Mouse (Mus musculus) liver, embryonic 16.5 days (tissue): ENCODE results near the gene Gm19402. TPM values are rescaled to one million over a fixed set of nuclear protein-coding genes. Genes with fewer than 3 reads are reported as not detected.
"Not testable (repeated sequence)": the region's sequence is repeated elsewhere in the genome, so short reads cannot be mapped to it uniquely, and the experiment has no call there.

ENCODE experiments used
- ATAC-seq: fragments of 200-750 bp; cut with Nextera tagmentation; 2 replicates; pipeline ENCODE4 v1.8.0; 2017; ENCODE audit warnings: low read depth, mild to moderate bottlenecking, moderate number of reproducible peaks, moderate library complexity
- H3K27ac ChIP-seq: fragments of 300-500 bp; sonication (generic); 2 replicates; pipeline ENCODE4 v1.5.1; 2014; ENCODE audit warnings: mild to moderate bottlenecking, low read length
- H3K27me3 ChIP-seq: fragments of 300-500 bp; sonication (generic); 2 replicates; pipeline ENCODE4 v1.6.1; 2014; ENCODE audit warnings: low read depth, low read length, mixed read lengths; ENCODE audit not compliant: control insufficient read depth, insufficient read depth
- H3K36me3 ChIP-seq: fragments of 300-500 bp; sonication (generic); 2 replicates; pipeline ENCODE4 v1.6.1; 2014; ENCODE audit warnings: mild to moderate bottlenecking; ENCODE audit not compliant: control insufficient read depth, insufficient read depth
- H3K4me1 ChIP-seq: fragments of 300-500 bp; sonication (generic); 2 replicates; pipeline ENCODE4 v1.6.1; 2014; ENCODE audit warnings: low read depth, low read length, mixed read lengths; ENCODE audit not compliant: control insufficient read depth
- H3K4me2 ChIP-seq: fragments of 300-500 bp; sonication (generic); 2 replicates; pipeline ENCODE4 v1.6.1; 2014; ENCODE audit warnings: low read depth, low read length, mixed read lengths
- H3K4me3 ChIP-seq: fragments of 300-500 bp; sonication (generic); 2 replicates; pipeline ENCODE4 v1.5.1; 2014; ENCODE audit warnings: low read depth, mild to moderate bottlenecking, low read length
- H3K9ac ChIP-seq: fragments of 300-500 bp; sonication (generic); 2 replicates; pipeline ENCODE4 v1.6.1; 2014; ENCODE audit warnings: low read depth, low read length
- H3K9me3 ChIP-seq: fragments of 300-500 bp; sonication (generic); replicated peaks from 2 replicates; pipeline ENCODE4 v1.6.1; 2016; ENCODE audit warnings: low read length; ENCODE audit not compliant: control insufficient read depth
- WGBS: fragments of 180-500 bp; shearing (Covaris S2); extraction: QIAGEN DNeasy Blood & Tissue Kit; methylation state at CpG from one replicate; pipeline ENCODE4 v1.1.7; 2014; ENCODE audit not compliant: insufficient replicate concordance; 5-methylcytosine and 5-hydroxymethylcytosine counted together
- polyA plus RNA-seq: library from polyadenylated mRNA; unstranded; fragments of >200 nt; fragmentation: Nextera tagmentation; extraction: Ambion mirVana; gene quantifications from 2 replicates; pipeline ENCODE4 v1.2.1, GENCODE M21; 2015

The Gm19402 gene
- polyA plus RNA-seq, 1 experiment from 2014 or later, result not detected

- no peak overlapping the region for H3K9ac ChIP-seq
- no peaks in the 10 kb centered on the region for H3K27me3 ChIP-seq
- H3K36me3 ChIP-seq, result no peaks in the 10 kb centered on the region
- no peak overlapping the region for H3K4me3 ChIP-seq
- WGBS, result 17% methylated on average over 4 of the region's 4 CpGs
- no peak for ATAC-seq
- no peak overlapping the region for H3K4me2 ChIP-seq
- no peaks in the 10 kb centered on the region for H3K9me3 ChIP-seq
- H3K27ac ChIP-seq, result no peak overlapping the region
- H3K4me1 ChIP-seq, result no peaks in the 10 kb centered on the region
These were observed 23.2 kb upstream of the Gm19402 start for GRCm38 (mm10) chr10:77713734-77714133.

DNA sequence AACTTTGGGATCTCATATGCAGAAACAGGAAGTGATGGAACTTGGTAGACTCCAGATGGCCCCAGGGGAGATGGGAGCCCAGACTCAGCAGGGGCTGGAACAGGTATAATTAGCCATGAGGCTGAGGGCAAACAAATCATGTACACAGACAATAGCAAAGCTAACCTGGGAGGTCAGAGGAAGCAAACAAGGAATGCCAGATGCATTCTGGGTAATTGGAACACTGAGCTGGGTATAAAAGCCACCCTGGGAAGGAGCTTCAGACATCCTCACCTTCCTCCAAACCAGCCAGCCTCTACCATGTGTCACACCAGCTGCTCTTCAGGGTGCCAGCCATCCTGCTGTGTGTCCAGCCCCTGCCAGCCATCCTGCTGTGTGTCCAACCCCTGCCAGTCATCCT, 20.6 kb upstream of the Gm19402 start, which contains the start of gene Gm10024:
TSS of gene Gm10024 (plus strand) at position 301 of the 400 bp plus-strand sequence.
- H3K9ac ChIP-seq, ATAC-seq: not testable (repeated sequence)

GRCm38 (mm10) chr10:77709831-77710230, 19.3 kb upstream of the Gm19402 start:
- Histone ChIP-seq H3K4me3 (no peak overlapping the region), H3K4me2 (no peak overlapping the region), H3K9me3 (no peaks in the 10 kb centered on the region), H3K4me1 (no peaks in the 10 kb centered on the region), H3K27me3 (no peaks in the 10 kb centered on the region), H3K27ac (no peak overlapping the region), H3K36me3 (no peaks in the 10 kb centered on the region), H3K9ac (no peak overlapping the region)
- 55% methylated on average over 3 of the region's 3 CpGs for WGBS
- no peak for ATAC-seq

More for the DNA sequence above, 20.6 kb upstream of the Gm19402 start, which contains the start of gene Gm10024:
- H3K9me3 ChIP-seq, H3K4me3 ChIP-seq, H3K4me2 ChIP-seq, H3K36me3 ChIP-seq, H3K27me3 ChIP-seq, H3K4me1 ChIP-seq, H3K27ac ChIP-seq: not testable (repeated sequence)

- Histone ChIP-seq H3K9ac (no peak within 1 kb of the TSS), H3K4me1 (no peaks in the 10 kb centered on the region), H3K36me3 (no peaks in the 10 kb centered on the region), H3K27ac (no peak within 1 kb of the TSS), H3K4me3 (no peak within 1 kb of the TSS), H3K27me3 (no peaks in the 10 kb centered on the region), H3K9me3 (no peaks in the 10 kb centered on the region), H3K4me2 (no peak within 1 kb of the TSS)
- WGBS, result 66% methylated on average over 1 of the region's 1 CpGs
- ATAC-seq, result no peak
These were observed 15.8 kb upstream of the Gm19402 start, which contains the start of gene Gm10272 for GRCm38 (mm10) chr10:77706326-77706725. Gene Gm10272, plus strand, starts transcription at chr10:77706626.

GRCm38 (mm10) chr10:77697133-77697532, 6.6 kb upstream of the Gm19402 start, which contains the start of gene Gm9508:
Gene Gm9508, minus strand, starts transcription at chr10:77697233.
- H3K4me3 ChIP-seq, result no peak within 1 kb of the TSS
- H3K4me1 ChIP-seq, result no peaks in the 10 kb centered on the region
- 22% methylated on average over 4 of the region's 4 CpGs for WGBS
- H3K4me2 ChIP-seq, result no peak within 1 kb of the TSS
- H3K9me3 ChIP-seq, result no peaks in the 10 kb centered on the region
- H3K36me3 ChIP-seq, result no peaks in the 10 kb centered on the region
- H3K9ac ChIP-seq, result no peak within 1 kb of the TSS
- no peak within 1 kb of the TSS for H3K27ac ChIP-seq
- no peak for ATAC-seq
- no peaks in the 10 kb centered on the region for H3K27me3 ChIP-seq

GRCm38 (mm10) chr10:77687021-77687420, 3.5 kb downstream of the Gm19402 start:
- Histone ChIP-seq H3K9ac (no peak overlapping the region), H3K4me1 (no peaks in the 10 kb centered on the region), H3K27me3 (peaks cover 42% of the 10 kb centered on the region), H3K4me2 (no peak overlapping the region), H3K27ac (no peak overlapping the region), H3K9me3 (no peaks in the 10 kb centered on the region), H3K36me3 (no peaks in the 10 kb centered on the region), H3K4me3 (no peak overlapping the region)
- no peak for ATAC-seq
- 19% methylated on average over 10 of the region's 10 CpGs for WGBS

- Histone ChIP-seq H3K9me3 (no peaks in the 10 kb centered on the region), H3K27me3 (peaks cover 42% of the 10 kb centered on the region), H3K9ac (no peak within 1 kb of the TSS), H3K4me1 (no peaks in the 10 kb centered on the region), H3K4me3 (no peak within 1 kb of the TSS), H3K36me3 (no peaks in the 10 kb centered on the region), H3K4me2 (no peak within 1 kb of the TSS), H3K27ac (no peak within 1 kb of the TSS)
- WGBS, result 5% methylated on average over 22 of the region's 22 CpGs
- ATAC-seq, result no peak
These were observed 4.5 kb downstream of the Gm19402 start, which contains the start of gene Tspear for GRCm38 (mm10) chr10:77685895-77686664. Gene Tspear, plus strand, starts transcription at chr10:77686569.

- H3K36me3 ChIP-seq, result no peaks in the 10 kb centered on the region
- H3K4me1 ChIP-seq, result no peaks in the 10 kb centered on the region
- H3K4me2 ChIP-seq, result no peak overlapping the region
- no peak overlapping the region for H3K9ac ChIP-seq
- no peak for ATAC-seq
- 31% methylated on average over 8 of the region's 8 CpGs for WGBS
- no peak overlapping the region for H3K4me3 ChIP-seq
- H3K9me3 ChIP-seq, result no peaks in the 10 kb centered on the region
- peaks cover 48% of the 10 kb centered on the region for H3K27me3 ChIP-seq
- no peak overlapping the region for H3K27ac ChIP-seq
These were observed 6.4 kb downstream of the Gm19402 start for GRCm38 (mm10) chr10:77684181-77684580.

DNA sequence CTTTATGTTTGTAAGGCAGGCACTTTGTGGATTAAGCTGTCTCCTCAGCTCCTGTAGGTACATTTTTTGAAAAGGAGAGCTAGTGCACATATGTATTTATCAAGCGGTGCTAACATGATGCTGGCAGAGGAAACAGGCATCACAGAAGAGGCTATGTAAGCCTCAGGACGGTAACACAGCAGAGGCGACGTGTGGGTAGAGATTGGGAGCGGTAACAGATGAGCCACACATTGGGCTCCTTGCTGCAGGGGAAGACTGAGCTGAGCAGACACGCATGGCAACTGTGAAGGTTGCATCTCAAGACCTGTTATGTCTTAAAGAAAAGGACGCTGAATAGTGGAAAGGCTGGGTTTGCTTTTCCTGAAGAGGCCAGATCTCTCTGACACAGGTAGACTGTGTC, 7.6 kb downstream of the Gm19402 start:
- no peaks in the 10 kb centered on the region for H3K9me3 ChIP-seq
- no peak overlapping the region for H3K27ac ChIP-seq
- H3K36me3 ChIP-seq, result no peaks in the 10 kb centered on the region
- no peak overlapping the region for H3K4me3 ChIP-seq
- no peaks in the 10 kb centered on the region for H3K4me1 ChIP-seq
- peaks cover 53% of the 10 kb centered on the region for H3K27me3 ChIP-seq
- H3K4me2 ChIP-seq, result no peak overlapping the region
- no peak for ATAC-seq
- no peak overlapping the region for H3K9ac ChIP-seq
- 57% methylated on average over 7 of the region's 7 CpGs for WGBS
